Mouse (Mus musculus): ENCODE results near the gene Adar. TPM values are rescaled to one million over a fixed set of nuclear protein-coding genes. Genes with fewer than 3 reads are reported as not detected.
A peak's percentile ranks its signal among the peaks of the same experiment; 100 is the strongest.

Adar gene
- polyA plus RNA-seq, 1 experiment from 2014 or later: 30.3 TPM

- H3K36me3 ChIP-seq: no peaks in the 10 kb centered on the region
- no peak overlapping the region for H3K4me3 ChIP-seq
- H3K4me1 ChIP-seq (replicated peaks): no peaks in the 10 kb centered on the region
- H3K27me3 ChIP-seq: no peaks in the 10 kb centered on the region
- H3K9ac ChIP-seq: no peak overlapping the region
- H3K4me2 ChIP-seq: no peak overlapping the region
- H3K9me3 ChIP-seq: no peaks in the 10 kb centered on the region
- H3K27ac ChIP-seq (replicated peaks): no peak overlapping the region
- 54% methylated on average over 3 of the region's 3 CpGs for WGBS
- ATAC-seq (ENCODE audit: low FRiP score, low read depth): no peak
These were observed 11.2 kb upstream of the Adar start for GRCm38 (mm10) chr3:89703596-89703995.

DNA sequence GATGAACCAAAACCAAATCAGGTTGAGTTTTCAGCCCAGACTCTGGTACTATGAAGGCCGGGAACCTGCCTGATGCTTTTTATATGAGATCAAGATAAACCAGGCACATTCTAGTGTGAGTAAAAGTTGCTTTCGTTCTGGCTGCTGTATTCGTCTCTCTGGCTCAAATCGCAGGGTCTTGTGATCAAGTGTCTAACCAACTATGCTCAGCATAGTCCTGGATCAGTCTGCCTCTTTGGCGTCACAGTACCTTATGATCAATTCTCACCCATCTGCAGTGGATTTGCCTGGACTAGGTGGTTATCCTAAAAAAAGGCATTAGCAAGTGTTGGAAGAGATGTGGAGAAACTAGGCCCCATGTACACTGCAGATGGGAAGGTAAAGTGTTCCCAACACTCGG lies 10.8 kb upstream of the Adar start:
- no peak overlapping the region for H3K9ac ChIP-seq
- H3K4me1 ChIP-seq (replicated peaks): no peaks in the 10 kb centered on the region
- ATAC-seq (ENCODE audit: low FRiP score, low read depth): no peak
- no peak overlapping the region for H3K27ac ChIP-seq (replicated peaks)
- no peaks in the 10 kb centered on the region for H3K36me3 ChIP-seq
- no peak overlapping the region for H3K4me2 ChIP-seq
- H3K27me3 ChIP-seq: no peaks in the 10 kb centered on the region
- no peak overlapping the region for H3K4me3 ChIP-seq
- H3K9me3 ChIP-seq: no peaks in the 10 kb centered on the region
- WGBS: 86% methylated on average over 6 of the region's 6 CpGs

DNA sequence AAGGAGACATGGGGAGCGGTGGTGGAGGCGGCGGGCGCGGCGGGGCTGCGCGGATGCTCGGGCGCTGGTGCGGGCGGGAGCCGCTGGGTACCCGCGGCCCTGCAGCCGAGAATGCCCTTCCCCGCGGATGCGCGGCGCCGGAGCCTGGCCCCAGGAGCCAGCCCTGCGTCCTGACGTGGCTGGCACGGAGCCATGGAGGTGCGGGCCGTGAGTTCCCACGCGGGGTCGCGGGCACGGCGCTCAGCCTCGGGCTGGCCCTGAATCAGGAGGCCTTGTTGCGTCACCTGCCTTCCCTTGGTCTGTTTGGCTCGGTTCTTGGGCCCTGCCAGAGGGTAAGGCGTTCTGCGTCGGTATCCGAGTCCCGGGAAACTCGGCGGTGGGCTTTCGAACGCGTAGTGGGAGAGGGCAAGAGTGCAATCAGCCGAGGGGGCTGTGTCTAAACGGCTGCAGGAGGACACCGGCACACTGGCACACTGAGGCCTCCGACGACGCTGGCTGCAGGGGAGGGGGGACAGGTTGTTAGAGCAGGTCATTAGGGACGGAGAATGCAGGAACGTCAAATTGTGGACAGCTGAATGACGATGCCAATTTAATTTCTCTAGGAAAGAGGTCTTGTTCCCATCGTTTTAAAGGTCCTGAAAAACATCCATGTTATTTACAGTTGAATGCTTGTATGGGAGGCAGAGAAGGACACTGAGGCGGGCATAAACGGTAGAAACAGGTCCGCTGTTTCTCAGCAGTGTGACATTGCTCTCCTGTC lies 565 bp downstream of the Adar start:
- Histone ChIP-seq H3K4me3 (peak overlapping the region; percentile 83), H3K9ac (peak overlapping the region; percentile 91), H3K4me2 (peak overlapping the region; percentile 77), H3K9me3 (no peaks in the 10 kb centered on the region), H3K36me3 (no peaks in the 10 kb centered on the region), H3K4me1 (replicated peaks) (peaks cover 26% of the 10 kb centered on the region), H3K27ac (replicated peaks) (peak overlapping the region; percentile 88), H3K27me3 (no peaks in the 10 kb centered on the region)
- ATAC-seq (ENCODE audit: low FRiP score, low read depth): peak; percentile 80
- under 1% methylated on average over 57 of the region's 59 CpGs for WGBS

DNA sequence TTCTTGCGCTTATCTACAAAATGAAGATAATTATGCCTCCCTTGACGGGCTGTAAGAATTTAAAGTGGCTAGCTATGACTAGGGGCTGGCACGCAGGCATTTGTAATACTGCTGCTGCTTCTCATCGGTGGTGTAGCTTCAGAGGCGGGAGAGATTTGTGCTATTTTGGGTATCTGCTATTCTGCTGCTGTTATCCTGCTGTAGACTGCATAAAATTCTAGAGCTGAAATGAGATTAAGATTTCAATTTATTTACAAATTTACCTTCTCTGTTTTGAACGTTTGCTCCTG lies 1.1 kb downstream of the Adar start:
- ATAC-seq (ENCODE audit: low FRiP score, low read depth): no peak
- peak overlapping the region; percentile 77 for H3K4me2 ChIP-seq
- H3K9ac ChIP-seq: peak overlapping the region; percentile 91
- peak overlapping the region; percentile 83 for H3K4me3 ChIP-seq
- no peaks in the 10 kb centered on the region for H3K9me3 ChIP-seq
- H3K27ac ChIP-seq (replicated peaks): peak overlapping the region; percentile 88
- H3K4me1 ChIP-seq (replicated peaks): peaks cover 26% of the 10 kb centered on the region
- H3K36me3 ChIP-seq: no peaks in the 10 kb centered on the region
- no peaks in the 10 kb centered on the region for H3K27me3 ChIP-seq
- 45% methylated on average over 6 of the region's 6 CpGs for WGBS

DNA sequence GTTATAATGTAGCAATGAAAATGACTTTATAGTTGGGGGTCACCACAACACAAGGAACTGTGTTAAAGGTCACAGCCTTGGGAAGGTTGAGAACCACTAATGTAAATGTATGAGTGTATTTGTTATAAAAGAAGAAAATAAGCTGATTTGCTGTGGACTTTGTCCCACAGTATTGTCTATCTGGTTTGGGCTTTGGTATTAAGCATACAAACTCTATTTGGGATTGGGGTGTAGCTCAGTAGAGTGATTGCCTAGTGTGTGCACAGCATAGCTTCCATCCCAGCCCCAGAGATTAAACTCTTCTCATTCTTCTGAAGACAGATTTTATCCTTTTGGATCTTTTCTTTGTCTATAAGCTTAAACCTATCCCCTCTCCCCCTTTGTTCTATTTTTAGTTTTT lies 7.2 kb downstream of the Adar start:
- Histone ChIP-seq H3K9ac (no peak overlapping the region), H3K27ac (replicated peaks) (no peak overlapping the region), H3K4me2 (no peak overlapping the region), H3K4me3 (no peak overlapping the region), H3K27me3 (no peaks in the 10 kb centered on the region), H3K9me3 (no peaks in the 10 kb centered on the region), H3K36me3 (no peaks in the 10 kb centered on the region), H3K4me1 (replicated peaks) (peaks cover 11% of the 10 kb centered on the region)
- no peak for ATAC-seq (ENCODE audit: low FRiP score, low read depth)

DNA sequence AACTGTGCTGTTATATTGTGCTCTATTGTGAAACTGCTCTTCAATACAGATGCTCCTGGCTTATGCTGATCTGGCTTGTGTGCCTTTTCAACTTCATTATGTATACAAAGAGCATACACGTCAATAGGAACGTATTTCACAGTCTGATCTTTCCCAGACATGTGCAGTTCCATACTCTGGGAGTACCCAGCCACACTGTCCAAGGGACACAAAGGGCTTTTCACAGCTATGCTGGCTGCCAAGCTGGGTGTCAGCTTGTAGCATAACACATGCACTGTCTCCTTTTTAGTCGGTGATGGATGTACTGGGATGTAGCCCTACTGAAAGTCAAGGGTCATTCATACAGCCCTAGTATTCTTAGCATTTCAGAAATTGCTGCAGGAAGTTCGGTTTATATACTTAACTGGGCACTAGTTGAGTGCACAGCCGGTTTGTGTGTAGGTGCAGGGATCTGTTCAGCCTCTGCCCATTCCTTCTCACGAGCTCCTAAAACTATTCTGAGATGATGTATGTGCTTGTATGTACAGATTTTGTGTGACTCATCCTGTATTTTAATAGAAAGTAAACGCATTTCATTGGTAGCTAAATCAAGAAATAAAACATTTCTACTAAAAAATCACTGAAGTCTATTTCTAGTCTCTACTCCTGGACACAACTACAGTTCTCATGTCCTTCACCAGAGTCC lies 8.7 kb downstream of the Adar start:
- Histone ChIP-seq H3K27ac (replicated peaks) (0 out of 2 replicates have a peak overlapping the region, but pooled peaks have one; percentile 34), H3K9ac (no peak overlapping the region), H3K36me3 (no peaks in the 10 kb centered on the region), H3K4me2 (no peak overlapping the region), H3K4me1 (replicated peaks) (peaks cover 5% of the 10 kb centered on the region; the same call in 1 of the 2 replicates), H3K27me3 (no peaks in the 10 kb centered on the region), H3K4me3 (no peak overlapping the region), H3K9me3 (no peaks in the 10 kb centered on the region)
- WGBS: 53% methylated on average over 7 of the region's 7 CpGs
- ATAC-seq (ENCODE audit: low FRiP score, low read depth): peak; percentile 46; the same call in 1 of the 2 replicates

- WGBS: 20% methylated on average over 4 of the region's 4 CpGs
- Histone ChIP-seq H3K4me1 (replicated peaks) (peaks cover 30% of the 10 kb centered on the region), H3K4me3 (no peak overlapping the region), H3K4me2 (no peak overlapping the region), H3K27ac (replicated peaks) (no peak overlapping the region), H3K36me3 (no peaks in the 10 kb centered on the region), H3K9ac (no peak overlapping the region), H3K27me3 (no peaks in the 10 kb centered on the region), H3K9me3 (no peaks in the 10 kb centered on the region)
- ATAC-seq (ENCODE audit: low FRiP score, low read depth): no peak
These were observed 12.2 kb downstream of the Adar start for GRCm38 (mm10) chr3:89727028-89727427.

- Histone ChIP-seq H3K4me1 (replicated peaks) (peaks cover 25% of the 10 kb centered on the region), H3K9me3 (no peaks in the 10 kb centered on the region), H3K36me3 (no peaks in the 10 kb centered on the region), H3K4me3 (no peak overlapping the region), H3K27me3 (no peaks in the 10 kb centered on the region), H3K4me2 (no peak overlapping the region), H3K27ac (replicated peaks) (no peak overlapping the region), H3K9ac (no peak overlapping the region)
- ATAC-seq (ENCODE audit: low FRiP score, low read depth): no peak
- WGBS: 88% methylated on average over 2 of the region's 2 CpGs
These were observed 14.0 kb downstream of the Adar start for GRCm38 (mm10) chr3:89728848-89729247.

GRCm38 (mm10) chr3:89730350-89731331 lies 15.8 kb downstream of the Adar start:
- peak overlapping the region; percentile 65 for H3K27ac ChIP-seq (replicated peaks)
- WGBS: 3% methylated on average over 32 of the region's 32 CpGs

DNA sequence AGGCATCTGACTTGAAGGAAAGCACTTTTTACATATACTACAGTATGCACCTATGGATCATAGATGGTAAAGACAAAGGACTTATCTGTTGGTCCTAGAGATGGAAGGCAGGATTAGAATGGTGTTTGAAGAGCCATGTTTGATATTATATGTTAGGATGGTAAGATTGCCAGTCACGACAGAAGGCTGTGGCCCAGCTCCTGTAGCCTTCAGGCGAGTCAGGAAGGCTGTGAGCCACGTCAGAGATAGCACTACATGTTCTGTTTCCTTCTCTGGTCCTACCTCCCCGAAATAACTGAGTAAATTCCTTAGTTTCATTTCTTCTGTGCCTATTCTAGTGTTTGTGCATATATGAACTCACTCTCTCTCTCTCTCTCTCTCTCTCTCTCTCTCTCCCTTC lies 17.3 kb downstream of the Adar start:
- no peak for ATAC-seq (ENCODE audit: low FRiP score, low read depth)
- no peak overlapping the region for H3K27ac ChIP-seq (replicated peaks)
- H3K4me1 ChIP-seq (replicated peaks): peaks cover 25% of the 10 kb centered on the region
- no peak overlapping the region for H3K9ac ChIP-seq
- H3K4me2 ChIP-seq: no peak overlapping the region
- no peaks in the 10 kb centered on the region for H3K36me3 ChIP-seq
- no peaks in the 10 kb centered on the region for H3K27me3 ChIP-seq
- WGBS: 91% methylated on average over 4 of the region's 4 CpGs
- no peaks in the 10 kb centered on the region for H3K9me3 ChIP-seq
- no peak overlapping the region for H3K4me3 ChIP-seq

More at GRCm38 (mm10) chr3:89730350-89731331, 15.8 kb downstream of the Adar start:
- Histone ChIP-seq H3K36me3 (no peaks in the 10 kb centered on the region), H3K4me3 (peak overlapping the region; percentile 39), H3K4me1 (replicated peaks) (peaks cover 25% of the 10 kb centered on the region), H3K9me3 (no peaks in the 10 kb centered on the region), H3K9ac (peak overlapping the region; percentile 39), H3K4me2 (peak overlapping the region; percentile 58), H3K27me3 (no peaks in the 10 kb centered on the region)
- peak; percentile 71 for ATAC-seq (ENCODE audit: low FRiP score, low read depth)

DNA sequence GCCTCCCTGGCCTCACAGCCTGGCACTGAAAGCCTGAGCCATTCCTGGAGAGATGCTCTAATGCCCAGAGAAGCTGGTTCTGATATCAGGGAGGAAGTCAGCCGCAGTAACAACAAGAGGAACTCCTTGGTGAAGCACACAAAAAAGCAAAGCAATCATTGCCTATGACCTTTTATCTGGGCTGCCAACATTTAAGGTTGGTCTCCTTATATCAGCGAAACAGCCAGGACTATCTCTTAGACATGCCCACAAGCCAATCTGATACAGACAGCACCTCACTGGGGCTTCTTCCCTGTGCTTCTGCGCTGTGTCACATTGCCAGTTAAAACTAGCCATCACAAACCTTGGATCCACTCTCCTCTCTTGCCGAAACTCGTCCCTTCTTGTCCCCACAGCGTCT lies 23.7 kb downstream of the Adar start:
- Histone ChIP-seq H3K27ac (replicated peaks) (no peak overlapping the region), H3K4me3 (no peak overlapping the region), H3K27me3 (no peaks in the 10 kb centered on the region), H3K36me3 (peaks cover 47% of the 10 kb centered on the region), H3K4me1 (replicated peaks) (no peaks in the 10 kb centered on the region), H3K9me3 (no peaks in the 10 kb centered on the region), H3K9ac (no peak overlapping the region), H3K4me2 (no peak overlapping the region)
- WGBS: 94% methylated on average over 6 of the region's 6 CpGs
- ATAC-seq (ENCODE audit: low FRiP score, low read depth): no peak

DNA sequence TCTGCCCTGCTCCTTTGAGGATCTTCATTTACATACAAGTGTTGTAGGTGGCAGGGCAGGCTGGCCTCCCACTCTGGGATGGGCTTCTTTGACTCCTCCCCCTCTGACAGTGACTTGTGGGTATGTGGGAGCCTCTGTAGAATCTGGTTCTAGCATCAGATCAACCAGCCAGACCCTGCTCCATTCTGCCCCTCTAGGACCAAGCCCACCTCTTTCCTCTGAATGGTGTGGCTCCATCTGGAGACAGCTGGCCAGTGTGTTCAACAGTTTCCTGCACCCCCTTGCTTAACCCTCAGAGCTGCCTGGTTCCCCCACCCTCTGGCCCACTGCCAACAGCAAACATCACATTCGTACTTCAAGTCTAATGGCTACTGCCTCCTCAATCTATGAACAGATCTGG lies 37.5 kb downstream of the Adar start:
- Histone ChIP-seq H3K9me3 (no peaks in the 10 kb centered on the region), H3K36me3 (peaks cover 68% of the 10 kb centered on the region), H3K4me3 (no peak overlapping the region), H3K4me2 (no peak overlapping the region), H3K4me1 (replicated peaks) (no peaks in the 10 kb centered on the region), H3K27me3 (no peaks in the 10 kb centered on the region), H3K9ac (no peak overlapping the region), H3K27ac (replicated peaks) (no peak overlapping the region)
- WGBS: 24% methylated on average over 1 of the region's 1 CpGs
- ATAC-seq (ENCODE audit: low FRiP score, low read depth): no peak

Data from hindbrain, embryonic 15.5 days (tissue).